Mouse (Mus musculus): Measurements from ENCODE around the gene Mtmr2. TPM values are rescaled to one million over a fixed set of nuclear protein-coding genes. Genes with fewer than 3 reads are reported as not detected.

Gene Mtmr2
- polyA plus RNA-seq, 1 experiment from 2014 or later, result 42.7 TPM

- Histone ChIP-seq H3K4me3 (no peak overlapping the region), H3K27me3 (no peaks in the 10 kb centered on the region), H3K36me3 (peaks cover 13% of the 10 kb centered on the region), H3K9me3 (replicated peaks) (no peaks in the 10 kb centered on the region), H3K4me2 (no peak overlapping the region), H3K9ac (no peak overlapping the region), H3K27ac (no peak overlapping the region), H3K4me1 (replicated peaks) (no peaks in the 10 kb centered on the region)
- ATAC-seq (replicated peaks; ENCODE audit: insufficient number of reproducible peaks, insufficient read depth, low FRiP score, low read depth), result no peak
- WGBS, result 67% methylated on average over 10 of the region's 10 CpGs
Observed at GRCm38 (mm10) chr9:13848481-13849480, 100.6 kb downstream of the Mtmr2 start.

- 56% methylated on average over 3 of the region's 3 CpGs for WGBS
- Histone ChIP-seq H3K4me2 (no peak overlapping the region), H3K27ac (no peak overlapping the region), H3K4me3 (no peak overlapping the region), H3K36me3 (no peaks in the 10 kb centered on the region), H3K9me3 (replicated peaks) (no peaks in the 10 kb centered on the region), H3K9ac (no peak overlapping the region), H3K27me3 (no peaks in the 10 kb centered on the region), H3K4me1 (replicated peaks) (no peaks in the 10 kb centered on the region)
- no peak for ATAC-seq (replicated peaks; ENCODE audit: insufficient number of reproducible peaks, insufficient read depth, low FRiP score, low read depth)
Observed at GRCm38 (mm10) chr9:13853876-13854275, 105.7 kb downstream of the Mtmr2 start.

Other genes with a start within 250 kb of the Mtmr2 start
- 32.7 and 35.0 TPM in 2 replicates for gene Cep57, start 78.7 kb downstream of the Mtmr2 start, polyA plus RNA-seq (2015; fragmentation: Nextera tagmentation; extraction: Ambion mirVana)
- 14.6 and 15.9 TPM in 2 replicates for gene Fam76b, start 79.3 kb downstream of the Mtmr2 start, polyA plus RNA-seq (2015; fragmentation: Nextera tagmentation; extraction: Ambion mirVana)